ENCODE assay signal across 8 mouse cellular contexts in genomic region chr13:67305822-67306672, GRCm38 (mm10). TPM values are rescaled to one million over a fixed set of nuclear protein-coding genes. Genes with fewer than 3 reads are reported as not detected.
DNase-seq lines count a peak whose midpoint lies in the region; ATAC-seq and TF ChIP-seq lines count a peak whose summit lies in the region.

Gene Zfp457 (minus strand): TSS chr13:67306485.

- H3K9ac ChIP-seq in heart, embryonic 12.5 days = peak within 1 kb of the TSS; percentile 78
- H3K9ac ChIP-seq in kidney, postnatal 0 days (ENCODE audit: low read depth, low read length) = peak within 1 kb of the TSS; percentile 81
- H3K9ac ChIP-seq in liver, embryonic 11.5 days (ENCODE audit: low read depth, low read length) = peak within 1 kb of the TSS; percentile 62
- peak within 1 kb of the TSS; percentile 71 for H3K9ac ChIP-seq in stomach, embryonic 14.5 days (replicated peaks; ENCODE audit: low read depth, low read length)

- H3K4me2 ChIP-seq in heart, embryonic 12.5 days = peak within 1 kb of the TSS; percentile 74
- peak within 1 kb of the TSS; percentile 88 for H3K4me2 ChIP-seq in kidney, postnatal 0 days (ENCODE audit: low read length)
- H3K4me2 ChIP-seq in liver, embryonic 11.5 days = peak within 1 kb of the TSS; percentile 55
- H3K4me2 ChIP-seq in stomach, embryonic 14.5 days (replicated peaks; ENCODE audit: low read depth, low read length) = peak within 1 kb of the TSS; percentile 85

- peak within 1 kb of the TSS; percentile 60 for H3K4me3 ChIP-seq in heart, embryonic 12.5 days
- H3K4me3 ChIP-seq in kidney, postnatal 0 days (replicated peaks; ENCODE audit: low read depth, low read length) = peak within 1 kb of the TSS; percentile 69
- H3K4me3 ChIP-seq in liver, embryonic 11.5 days (ENCODE audit: low read depth, low read length) = peak within 1 kb of the TSS; percentile 50
- peak within 1 kb of the TSS; percentile 79 for H3K4me3 ChIP-seq in stomach, embryonic 14.5 days (ENCODE audit: low read depth, low read length)

- no peaks in the 10 kb centered on the region for H3K27me3 ChIP-seq in heart, embryonic 12.5 days (replicated peaks)
- no peaks in the 10 kb centered on the region for H3K27me3 ChIP-seq in kidney, postnatal 0 days (ENCODE audit: insufficient read depth, low read length)
- H3K27me3 ChIP-seq in liver, embryonic 11.5 days (replicated peaks; ENCODE audit: control insufficient read depth, insufficient read depth, low read length) = no peaks in the 10 kb centered on the region
- no peaks in the 10 kb centered on the region for H3K27me3 ChIP-seq in stomach, embryonic 14.5 days (ENCODE audit: control insufficient read depth, insufficient read depth, low read length)

- H3K36me3 ChIP-seq in heart, embryonic 12.5 days = no peaks in the 10 kb centered on the region
- H3K36me3 ChIP-seq in kidney, postnatal 0 days (ENCODE audit: insufficient read depth, low read length) = no peaks in the 10 kb centered on the region
- H3K36me3 ChIP-seq in liver, embryonic 11.5 days (ENCODE audit: control insufficient read depth, insufficient read depth, low read length) = no peaks in the 10 kb centered on the region
- H3K36me3 ChIP-seq in stomach, embryonic 14.5 days (ENCODE audit: control insufficient read depth, insufficient read depth, low read length) = no peaks in the 10 kb centered on the region

- DNase-seq in CD4-positive helper T cell, adult 2 months (ENCODE audit: low read depth, low spot score) = peak; percentile 89
- DNase-seq in brain, embryonic 18.5 days (ENCODE audit: low read depth, low spot score) = peak; percentile 89
- DNase-seq in kidney, postnatal 0 days (ENCODE audit: low spot score) = peak; percentile 95
- DNase-seq in liver, embryonic 11.5 days (ENCODE audit: low spot score) = peak; percentile 79
- DNase-seq in naive thymus-derived CD4-positive, alpha-beta T cell, adult 2 months (ENCODE audit: low read depth) = peak; percentile 92

- H3K4me1 ChIP-seq in heart, embryonic 12.5 days (replicated peaks) = 0 out of 2 replicates have a peak, but pooled peaks cover 4% of the 10 kb centered on the region
- H3K4me1 ChIP-seq in kidney, postnatal 0 days (replicated peaks; ENCODE audit: insufficient read depth, low read length) = 0 out of 2 replicates have a peak, but pooled peaks cover 9% of the 10 kb centered on the region
- H3K4me1 ChIP-seq in liver, embryonic 11.5 days (replicated peaks; ENCODE audit: control insufficient read depth, insufficient read depth, low read length) = 0 out of 2 replicates have a peak, but pooled peaks cover 2% of the 10 kb centered on the region
- 0 out of 2 replicates have a peak, but pooled peaks cover 4% of the 10 kb centered on the region for H3K4me1 ChIP-seq in stomach, embryonic 14.5 days (ENCODE audit: control insufficient read depth, insufficient read depth, low read length)

- no peaks in the 10 kb centered on the region for H3K9me3 ChIP-seq in heart, embryonic 12.5 days (replicated peaks)
- no peaks in the 10 kb centered on the region for H3K9me3 ChIP-seq in kidney, postnatal 0 days (replicated peaks; ENCODE audit: low read length)
- no peaks in the 10 kb centered on the region for H3K9me3 ChIP-seq in liver, embryonic 11.5 days (ENCODE audit: control insufficient read depth, low read length)
- no peaks in the 10 kb centered on the region for H3K9me3 ChIP-seq in stomach, embryonic 14.5 days (ENCODE audit: control insufficient read depth, low read depth, low read length)

- WGBS in heart, embryonic 12.5 days = 13% methylated on average over 16 of the region's 16 CpGs
- 7% methylated on average over 16 of the region's 16 CpGs for WGBS in kidney, postnatal 0 days
- 10% methylated on average over 16 of the region's 16 CpGs for WGBS in liver, embryonic 11.5 days
- 9% methylated on average over 16 of the region's 16 CpGs for WGBS in stomach, embryonic 14.5 days

- no peak within 1 kb of the TSS for H3K27ac ChIP-seq in heart, embryonic 12.5 days (ENCODE audit: poor library complexity, severe bottlenecking)
- peak within 1 kb of the TSS; percentile 43; the same call in 1 of the 2 replicates for H3K27ac ChIP-seq in kidney, postnatal 0 days
- no peak within 1 kb of the TSS for H3K27ac ChIP-seq in liver, embryonic 11.5 days (ENCODE audit: low read depth, low read length)
- H3K27ac ChIP-seq in stomach, embryonic 14.5 days (ENCODE audit: low read length) = no peak within 1 kb of the TSS

- ATAC-seq in erythroid progenitor cell, adult 5-6 weeks (replicated peaks; ENCODE audit: low FRiP score, poor library complexity, severe bottlenecking) = peak; percentile 93
- ATAC-seq in heart, embryonic 12.5 days (ENCODE audit: insufficient number of reproducible peaks, low FRiP score) = peak; percentile 97
- peak; percentile 97 for ATAC-seq in kidney, postnatal 0 days (replicated peaks; ENCODE audit: low FRiP score, low read depth)
- ATAC-seq in liver, embryonic 11.5 days (replicated peaks; ENCODE audit: low FRiP score) = peak; percentile 96
- ATAC-seq in stomach, embryonic 14.5 days (ENCODE audit: insufficient number of reproducible peaks, insufficient read depth, low FRiP score, low read depth) = peak; percentile 98

- TF ChIP-seq CTCF in kidney, postnatal 0 days (IDR thresholded peaks at IDR 0.05; ENCODE audit: low read depth) = 0 out of 2 replicates have a peak, but pooled peaks have one; percentile 7

RNA-seq across cellular contexts. Expression of gene Zfp457, which starts in this region (rescaled TPM):
- not detected in 2 replicates for total RNA-seq in erythroid progenitor cell, adult 5-6 weeks (2015; ENCODE audit: low replicate concordance)
- total RNA-seq in erythroid progenitor cell, adult 5-6 weeks (2017; ENCODE audit: low replicate concordance) = 1.4 TPM in 1 of 2 replicates, not detected in the other
- polyA plus RNA-seq in heart, embryonic 12.5 days (2016; fragmentation: Nextera tagmentation; extraction: Ambion mirVana) = 0.45 and 0.78 TPM in 2 replicates
- 1.1 and 1.2 TPM in 2 replicates for polyA plus RNA-seq in kidney, postnatal 0 days (2015; fragmentation: Nextera tagmentation; extraction: Ambion mirVana)
- polyA plus RNA-seq in liver, embryonic 11.5 days (2014; fragmentation: Nextera tagmentation; extraction: Ambion mirVana) = 0.40 TPM in 1 of 2 replicates, not detected in the other
- 0.64 and 1.1 TPM in 2 replicates for polyA plus RNA-seq in stomach, embryonic 14.5 days (2014; fragmentation: Nextera tagmentation; extraction: Ambion mirVana)

Comparison
In these comparisons a context has a peak if more than half of its experiments do, and no peak if none do; other contexts are left out.
1. Peak in ATAC-seq, H3K4me3 ChIP-seq, H3K9ac ChIP-seq and H3K4me2 ChIP-seq in heart, embryonic 12.5 days; RNA of the gene not detected or under 1 TPM.
2. Peak in DNase-seq, ATAC-seq, H3K4me3 ChIP-seq, H3K9ac ChIP-seq and H3K4me2 ChIP-seq in liver, embryonic 11.5 days; RNA of the gene not detected or under 1 TPM.